In genomic region chr3:146684811-146685675, GRCm38 (mm10) we compare ENCODE assay signal across 8 mouse cellular contexts. TPM values are rescaled to one million over a fixed set of nuclear protein-coding genes. Genes with fewer than 3 reads are reported as not detected.
A peak's percentile ranks its signal among the peaks of the same experiment; 100 is the strongest.
DNase-seq lines count a peak whose midpoint lies in the region; ATAC-seq lines count a peak whose summit lies in the region.

Gene Samd13, minus strand, starts transcription at chr3:146685592.

- H3K4me3 ChIP-seq in hindbrain, embryonic 12.5 days: peak within 1 kb of the TSS; percentile 43
- H3K4me3 ChIP-seq in macrophage (ENCODE audit: inconsistent target): peak within 1 kb of the TSS; percentile 13; the same call in 1 of the 2 replicates

- H3K4me2 ChIP-seq in hindbrain, embryonic 12.5 days (replicated peaks): peak within 1 kb of the TSS; percentile 92

- ATAC-seq in hindbrain, embryonic 12.5 days (ENCODE audit: low FRiP score): peak; percentile 93

- peak within 1 kb of the TSS; percentile 50 for H3K9ac ChIP-seq in hindbrain, embryonic 12.5 days

- H3K27me3 ChIP-seq in hindbrain, embryonic 12.5 days: peaks cover 14% of the 10 kb centered on the region

- no peaks in the 10 kb centered on the region for H3K36me3 ChIP-seq in hindbrain, embryonic 12.5 days
- no peaks in the 10 kb centered on the region for H3K36me3 ChIP-seq in macrophage (ENCODE audit: inconsistent target)

- H3K9me3 ChIP-seq in hindbrain, embryonic 12.5 days (replicated peaks): no peaks in the 10 kb centered on the region

- peak; percentile 57 for DNase-seq in Muller cell, postnatal 12 days (ENCODE audit: inconsistent ontology term)
- peak; percentile 19 to 28 for DNase-seq in cerebellum, postnatal 36 days
- DNase-seq in gastrocnemius, adult 18-20 months (ENCODE audit: low spot score): peak; percentile 51
- DNase-seq in layer of hippocampus, postnatal 36 days: peak; percentile 40 to 47
- DNase-seq in right cerebral cortex, adult 2 months (ENCODE audit: low spot score in 2 of 2): peak; percentile 39 to 53
- DNase-seq in yolk sac, embryonic 10.5 days (ENCODE audit: low spot score): peak; percentile 35

- 3% methylated on average over 50 of the region's 50 CpGs for WGBS in hindbrain, embryonic 12.5 days
- 9% methylated on average over 45 of the region's 50 CpGs for WGBS in macrophage (ENCODE audit: missing documents)

- H3K79me2 ChIP-seq in macrophage (ENCODE audit: inconsistent target): no peaks in the 10 kb centered on the region

- H3K4me1 ChIP-seq in hindbrain, embryonic 12.5 days: peaks cover 5% of the 10 kb centered on the region; the same call in 1 of the 2 replicates

- no peak within 1 kb of the TSS for H3K27ac ChIP-seq in hindbrain, embryonic 12.5 days
- H3K27ac ChIP-seq in macrophage: no peak within 1 kb of the TSS

RNA-seq across cellular contexts. Expression of gene Samd13, which starts in this region (rescaled TPM):
- under 1 TPM; 0.64 to 0.95 TPM for total RNA-seq in gastrocnemius, adult 18-20 months (2021)
- 0.79 and 1.2 TPM in 2 replicates for polyA plus RNA-seq in hindbrain, embryonic 12.5 days (2016; fragmentation: Nextera tagmentation; extraction: Ambion mirVana)
- not detected for total RNA-seq in layer of hippocampus, postnatal 36 days (2021)
- total RNA-seq in macrophage (2018; cell fraction: chromatin; rRNA removed): not detected
- not detected for total RNA-seq in macrophage (2018; cell fraction: cytosol; rRNA removed)
- under 1 TPM in 1 of 26 experiments, not detected in 25; 0.62 TPM for total RNA-seq in macrophage (2018; cell fraction: nucleus; rRNA removed)
- polyA plus RNA-seq in macrophage (2018): not detected in 3 replicates

Comparison
In these comparisons a context has a peak if more than half of its experiments do, and no peak if none do; other contexts are left out.
1. Peak in DNase-seq in gastrocnemius, adult 18-20 months; RNA of the gene not detected or under 1 TPM.
2. Peak in DNase-seq in layer of hippocampus, postnatal 36 days; RNA of the gene not detected or under 1 TPM.